Mouse (Mus musculus): ENCODE data around the gene Col4a4.

DNA sequence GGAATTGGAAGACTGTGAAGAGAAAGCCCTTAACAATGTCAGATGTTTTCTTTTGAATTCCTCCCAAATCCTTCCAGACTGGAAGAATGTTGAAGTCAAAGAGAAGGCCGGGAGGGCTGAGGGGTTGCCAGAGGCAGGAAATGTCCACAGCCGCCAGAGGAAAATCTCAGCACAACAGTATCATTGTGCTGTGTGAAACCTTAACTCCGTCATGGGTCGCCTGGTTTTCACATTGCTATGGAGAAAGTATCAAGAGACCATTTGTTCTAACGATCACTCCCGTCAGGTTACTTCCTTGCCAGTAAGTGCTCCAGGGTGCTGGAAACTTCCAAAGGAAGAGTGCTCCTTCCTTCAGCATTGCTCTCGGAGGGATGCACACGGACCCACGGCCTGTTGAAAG lies 109.9 kb downstream of the Col4a4 start:
- TF ChIP-seq POLR2A (IDR thresholded peaks at IDR 0.05; ENCODE audit: extremely low read depth, insufficient read depth, low read length) (no peak), CTCF (IDR thresholded peaks at IDR 0.05; ENCODE audit: extremely low read depth, insufficient read depth, low read length) (no peak)
